In genomic region chr17:70790801-70791200, GRCm38 (mm10) we compare ENCODE assay signal across 16 mouse cellular contexts.
"Had no signal": no experiment of that assay in that cellular context is flagged by ENCODE, and none has a peak within 500 bp of the region (broad histone marks: within the 10 kb centered on the region; RNA-seq: fewer than 3 reads in every experiment).

No protein-coding gene starts in this region.

- H3K27me3 ChIP-seq: neural tube, embryonic 13.5 days; neural tube, embryonic 15.5 days; stomach, embryonic 15.5 days had no signal

- DNase-seq: retina, postnatal 1 day; right cerebral cortex, adult 18-20 months; right cerebral cortex, postnatal 14 days; right cerebral cortex, postnatal 25 days; right cerebral cortex, postnatal 4 days; spleen, adult 18-20 months; thymus, adult 18-20 months; thymus, adult 2 months; thymus, postnatal 14 days; thymus, postnatal 25 days; thymus, postnatal 36 days; thymus, postnatal 4 days had no signal

- H3K4me1 ChIP-seq: stomach, embryonic 15.5 days had no signal

- H3K36me3 ChIP-seq: stomach, embryonic 15.5 days had no signal

- H3K27ac ChIP-seq: neural tube, embryonic 13.5 days; neural tube, embryonic 15.5 days; stomach, embryonic 15.5 days; stomach, postnatal 0 days had no signal

- H3K9me3 ChIP-seq: neural tube, embryonic 13.5 days; neural tube, embryonic 15.5 days; stomach, embryonic 15.5 days had no signal

- H3K4me3 ChIP-seq: neural tube, embryonic 13.5 days; neural tube, embryonic 15.5 days; stomach, embryonic 15.5 days had no signal

- H3K4me2 ChIP-seq: neural tube, embryonic 13.5 days; neural tube, embryonic 15.5 days; stomach, embryonic 15.5 days had no signal

- H3K9ac ChIP-seq: neural tube, embryonic 13.5 days; neural tube, embryonic 15.5 days; stomach, embryonic 15.5 days had no signal
